Mouse (Mus musculus) hindbrain, embryonic 15.5 days (tissue): ENCODE results near the gene Dab1. TPM values are rescaled to one million over a fixed set of nuclear protein-coding genes. Genes with fewer than 3 reads are reported as not detected.

Experiments used
- ATAC-seq: fragments of 200-750 bp; cut with Nextera tagmentation; 2 replicates; pipeline ENCODE4 v1.8.0; 2017; ENCODE audit warnings: low read depth, moderate number of reproducible peaks, moderate TSS enrichment; ENCODE audit not compliant: low FRiP score
- H3K27ac ChIP-seq: fragments of 300-500 bp; sonication (generic); replicated peaks from 2 replicates; pipeline ENCODE4 v1.5.1; 2015; ENCODE audit warnings: mild to moderate bottlenecking, inconsistent platforms
- H3K27me3 ChIP-seq: fragments of 300-500 bp; sonication (generic); 2 replicates; pipeline ENCODE4 v1.6.1; 2015; ENCODE audit warnings: control low read depth, inconsistent platforms
- H3K36me3 ChIP-seq: fragments of 300-500 bp; sonication (generic); 2 replicates; pipeline ENCODE4 v1.6.1; 2015; ENCODE audit warnings: control low read depth, inconsistent platforms
- H3K4me1 ChIP-seq: fragments of 300-500 bp; sonication (generic); replicated peaks from 2 replicates; pipeline ENCODE4 v1.6.1; 2015; ENCODE audit warnings: control low read depth, inconsistent platforms
- H3K4me2 ChIP-seq: fragments of 300-500 bp; sonication (generic); 2 replicates; pipeline ENCODE4 v1.6.1; 2015; ENCODE audit warnings: moderate library complexity, mild to moderate bottlenecking, inconsistent platforms
- H3K4me3 ChIP-seq: fragments of 300-500 bp; sonication (generic); 2 replicates; pipeline ENCODE4 v1.5.1; 2015; ENCODE audit warnings: mild to moderate bottlenecking, inconsistent platforms
- H3K9ac ChIP-seq: fragments of 300-500 bp; sonication (generic); 2 replicates; pipeline ENCODE4 v1.6.1; 2015; ENCODE audit warnings: inconsistent platforms
- H3K9me3 ChIP-seq: fragments of 300-500 bp; sonication (generic); 2 replicates; pipeline ENCODE4 v1.6.1; 2016; ENCODE audit warnings: control low read depth, inconsistent platforms
- WGBS: fragments of 180-500 bp; shearing (Covaris S2); methylation state at CpG from one replicate; pipeline ENCODE4 v1.1.7; 2015; 5-methylcytosine and 5-hydroxymethylcytosine counted together
- polyA plus RNA-seq: library from polyadenylated mRNA; unstranded; fragments of >200 nt; fragmentation: Nextera tagmentation; extraction: Ambion mirVana; gene quantifications from 2 replicates; pipeline ENCODE4 v1.2.1, GENCODE M21; 2015

Dab1 gene
- polyA plus RNA-seq, 1 experiment from 2014 or later = 93.7 TPM

DNA sequence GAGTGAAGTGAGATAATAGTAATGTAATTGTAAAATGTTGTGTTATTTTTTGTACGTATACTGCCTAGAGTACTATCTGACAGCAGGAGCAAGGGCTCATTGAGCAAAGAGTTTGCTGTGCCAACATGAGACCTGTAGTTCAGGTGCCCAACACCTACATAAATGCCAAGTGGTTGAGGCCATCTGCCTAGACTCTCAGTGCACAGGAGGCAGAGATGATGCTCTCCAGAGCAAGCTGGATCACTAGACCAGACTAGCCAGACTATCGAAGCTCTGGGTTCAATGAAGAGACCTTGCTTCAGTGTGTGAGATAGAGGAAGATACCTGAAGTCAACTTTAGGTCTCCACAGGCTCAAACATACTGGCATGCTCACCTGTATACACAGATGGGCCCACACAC, 799.2 kb downstream of the Dab1 start:
- no peaks in the 10 kb centered on the region for H3K9me3 ChIP-seq
- no peak overlapping the region for H3K9ac ChIP-seq
- no peak overlapping the region for H3K4me3 ChIP-seq
- no peak overlapping the region for H3K4me2 ChIP-seq
- no peak for ATAC-seq
- WGBS = 87% methylated on average over 2 of the region's 2 CpGs
- H3K27ac ChIP-seq = no peak overlapping the region
- H3K27me3 ChIP-seq = no peaks in the 10 kb centered on the region
- H3K4me1 ChIP-seq = no peaks in the 10 kb centered on the region; the same call in 1 of the 2 replicates
- no peaks in the 10 kb centered on the region for H3K36me3 ChIP-seq

DNA sequence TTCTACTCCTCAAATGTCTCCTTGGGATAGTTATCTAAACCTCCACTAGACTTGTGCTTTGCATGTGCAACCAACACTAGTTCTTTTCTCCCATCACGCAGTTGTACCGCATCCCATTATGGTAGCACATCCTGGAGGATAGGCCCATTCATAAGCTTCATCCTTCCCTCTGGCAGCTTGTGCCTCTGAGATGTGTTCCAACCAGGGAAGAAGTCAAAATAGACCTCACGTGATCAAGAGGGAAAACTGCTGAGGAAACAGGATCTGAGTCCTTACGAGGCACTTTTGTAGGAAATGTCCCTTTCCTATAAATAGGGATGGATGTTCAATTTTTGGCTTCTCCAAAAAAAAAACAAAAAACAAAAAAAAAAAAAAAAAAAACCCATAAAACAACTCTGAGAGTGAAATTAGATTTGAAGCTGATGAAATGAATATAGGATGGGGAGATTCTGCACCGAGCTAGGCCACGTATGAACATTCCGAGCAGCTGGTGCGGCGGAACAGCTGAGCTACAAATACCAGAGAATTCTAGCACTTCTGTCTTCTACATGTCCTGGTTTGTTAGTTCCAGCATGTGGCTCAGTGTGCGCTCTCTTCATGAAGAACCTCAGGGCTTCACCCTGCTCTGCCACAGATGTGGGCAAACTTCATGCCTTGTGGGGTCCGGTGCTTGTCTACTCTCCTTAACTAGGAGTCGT, 802.0 kb downstream of the Dab1 start:
- no peak overlapping the region for H3K9ac ChIP-seq
- no peak overlapping the region for H3K4me2 ChIP-seq
- no peak for ATAC-seq
- H3K36me3 ChIP-seq = no peaks in the 10 kb centered on the region
- no peaks in the 10 kb centered on the region for H3K4me1 ChIP-seq
- H3K27ac ChIP-seq = no peak overlapping the region
- WGBS = 96% methylated on average over 12 of the region's 12 CpGs
- no peaks in the 10 kb centered on the region for H3K9me3 ChIP-seq
- H3K4me3 ChIP-seq = no peak overlapping the region
- H3K27me3 ChIP-seq = no peaks in the 10 kb centered on the region

DNA sequence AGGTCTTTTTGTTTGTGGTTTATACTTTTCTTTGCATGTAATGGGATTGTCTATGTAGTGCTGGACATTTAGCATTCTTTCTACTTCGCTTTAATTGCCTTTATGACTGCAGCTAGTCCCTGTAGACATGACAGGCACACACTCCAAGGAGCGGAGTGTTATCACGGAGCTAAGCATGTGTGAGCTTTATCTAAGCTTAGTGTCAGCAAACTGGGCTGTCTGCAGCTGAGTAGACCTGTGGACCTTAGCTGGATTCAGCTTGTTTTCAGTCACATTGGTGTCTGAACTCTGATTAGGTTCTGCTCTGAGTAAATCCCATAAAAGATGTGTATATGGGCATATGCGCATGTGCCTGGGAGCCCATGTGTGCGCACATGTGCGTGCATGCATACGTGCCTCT, 810.0 kb downstream of the Dab1 start:
- Histone ChIP-seq H3K9ac (no peak overlapping the region), H3K27me3 (no peaks in the 10 kb centered on the region), H3K9me3 (no peaks in the 10 kb centered on the region), H3K4me2 (no peak overlapping the region), H3K36me3 (no peaks in the 10 kb centered on the region), H3K4me1 (peaks cover 22% of the 10 kb centered on the region), H3K27ac (no peak overlapping the region), H3K4me3 (no peak overlapping the region)
- WGBS = 88% methylated on average over 7 of the region's 7 CpGs
- no peak for ATAC-seq

DNA sequence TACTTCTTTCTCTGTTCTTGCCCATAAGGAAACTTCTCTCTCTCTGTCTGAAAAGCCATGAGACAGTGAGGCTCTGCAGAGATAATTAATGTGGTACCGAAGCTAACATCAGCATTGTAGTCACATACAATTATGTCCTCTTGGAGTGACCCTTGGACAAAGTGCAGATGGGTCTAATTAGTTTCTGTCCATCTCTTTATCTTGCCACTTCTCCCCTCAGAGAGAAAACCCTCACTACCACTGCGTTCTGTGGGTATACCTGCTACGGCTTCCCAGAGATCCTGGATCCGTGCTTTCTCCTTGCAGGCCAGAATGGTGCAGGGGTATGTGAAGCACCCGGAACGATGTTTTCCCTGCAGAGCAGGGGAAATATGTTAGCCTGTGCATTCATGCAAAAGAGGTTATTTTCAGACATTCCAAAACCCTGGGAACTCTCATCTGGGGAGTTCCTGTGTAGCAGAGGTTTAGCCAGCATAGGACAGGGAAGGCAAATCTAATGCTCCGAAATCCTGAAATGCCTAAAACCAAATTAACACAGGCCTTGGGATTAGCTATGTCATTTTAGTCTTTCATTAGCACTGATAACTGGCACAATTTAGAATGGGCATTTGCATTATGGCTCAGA, 812.2 kb downstream of the Dab1 start:
- Histone ChIP-seq H3K27ac (peak overlapping the region; percentile 31; the same call in 1 of the 2 replicates), H3K4me3 (no peak overlapping the region), H3K9me3 (no peaks in the 10 kb centered on the region), H3K4me2 (no peak overlapping the region), H3K9ac (no peak overlapping the region), H3K27me3 (no peaks in the 10 kb centered on the region), H3K4me1 (peaks cover 22% of the 10 kb centered on the region), H3K36me3 (no peaks in the 10 kb centered on the region)
- 52% methylated on average over 7 of the region's 7 CpGs for WGBS
- no peak for ATAC-seq

DNA sequence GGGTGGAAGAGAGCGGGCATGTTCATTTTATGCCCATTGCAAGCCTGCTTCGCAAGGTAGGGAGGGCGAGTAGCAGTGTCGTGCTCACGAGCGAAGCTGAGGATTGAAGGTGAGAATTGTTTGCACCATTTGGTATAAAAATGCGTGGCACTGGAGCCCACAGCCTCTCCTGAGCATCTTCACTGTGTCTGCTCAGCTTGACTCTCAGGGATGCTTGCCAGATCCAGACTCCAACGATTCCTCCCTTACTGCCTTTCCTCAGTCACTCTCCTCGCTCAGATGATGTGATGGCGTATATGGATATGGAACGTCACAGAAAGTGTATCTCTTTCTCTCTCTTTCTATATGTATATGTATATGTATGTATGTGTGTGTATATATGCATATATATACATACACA, 813.0 kb downstream of the Dab1 start:
- no peak overlapping the region for H3K4me2 ChIP-seq
- H3K36me3 ChIP-seq = no peaks in the 10 kb centered on the region
- 0 out of 2 replicates have a peak overlapping the region, but pooled peaks have one; percentile 31 for H3K27ac ChIP-seq
- ATAC-seq = no peak
- WGBS = 79% methylated on average over 11 of the region's 11 CpGs
- H3K27me3 ChIP-seq = no peaks in the 10 kb centered on the region
- H3K9ac ChIP-seq = no peak overlapping the region
- no peak overlapping the region for H3K4me3 ChIP-seq
- peaks cover 22% of the 10 kb centered on the region for H3K4me1 ChIP-seq
- H3K9me3 ChIP-seq = no peaks in the 10 kb centered on the region

DNA sequence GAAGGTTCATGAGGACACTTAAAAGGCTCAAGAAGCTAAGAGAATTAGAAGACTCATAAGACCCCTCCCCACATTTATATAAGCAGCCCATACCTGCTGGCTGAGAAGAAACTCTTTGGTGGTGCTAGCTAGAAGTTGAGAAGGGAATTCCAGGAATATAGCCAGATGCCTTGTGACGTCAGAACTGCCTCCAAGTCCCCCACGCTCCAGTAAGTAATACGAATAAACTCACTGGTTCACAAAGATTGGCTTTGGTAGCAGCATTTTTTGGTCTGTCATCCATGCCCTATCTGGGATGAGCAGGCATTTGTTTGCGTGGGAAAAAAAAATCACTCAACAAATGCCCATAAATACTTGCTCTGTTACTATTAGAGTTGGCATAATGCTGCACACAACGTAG, 816.6 kb downstream of the Dab1 start:
- Histone ChIP-seq H3K9me3 (no peaks in the 10 kb centered on the region), H3K9ac (no peak overlapping the region), H3K4me1 (peaks cover 21% of the 10 kb centered on the region), H3K27ac (no peak overlapping the region), H3K4me2 (no peak overlapping the region), H3K36me3 (no peaks in the 10 kb centered on the region), H3K27me3 (no peaks in the 10 kb centered on the region), H3K4me3 (no peak overlapping the region)
- 80% methylated on average over 5 of the region's 5 CpGs for WGBS
- no peak for ATAC-seq

DNA sequence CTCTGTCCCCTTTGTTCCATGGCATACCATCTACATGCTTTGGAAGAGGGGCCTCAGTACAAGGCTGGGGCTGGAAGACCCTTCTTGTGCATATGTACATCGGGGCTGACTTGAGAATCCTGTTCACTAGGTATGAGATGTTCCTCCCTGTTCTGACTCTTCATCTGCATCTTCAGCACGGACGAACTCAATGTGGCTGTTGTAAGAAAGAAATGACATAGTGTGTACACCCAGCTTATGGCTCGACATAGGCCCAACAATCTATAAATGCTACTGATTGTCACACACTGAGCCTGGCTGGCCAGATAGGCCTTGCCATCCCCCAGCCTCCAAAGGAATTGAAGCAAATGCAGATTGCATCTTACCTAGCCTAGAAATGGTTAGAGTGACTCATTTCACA, 817.3 kb downstream of the Dab1 start:
- Histone ChIP-seq H3K27me3 (no peaks in the 10 kb centered on the region), H3K36me3 (no peaks in the 10 kb centered on the region), H3K4me1 (peaks cover 14% of the 10 kb centered on the region), H3K9me3 (no peaks in the 10 kb centered on the region), H3K27ac (no peak overlapping the region), H3K9ac (no peak overlapping the region), H3K4me3 (no peak overlapping the region), H3K4me2 (no peak overlapping the region)
- 92% methylated on average over 4 of the region's 4 CpGs for WGBS
- no peak for ATAC-seq

DNA sequence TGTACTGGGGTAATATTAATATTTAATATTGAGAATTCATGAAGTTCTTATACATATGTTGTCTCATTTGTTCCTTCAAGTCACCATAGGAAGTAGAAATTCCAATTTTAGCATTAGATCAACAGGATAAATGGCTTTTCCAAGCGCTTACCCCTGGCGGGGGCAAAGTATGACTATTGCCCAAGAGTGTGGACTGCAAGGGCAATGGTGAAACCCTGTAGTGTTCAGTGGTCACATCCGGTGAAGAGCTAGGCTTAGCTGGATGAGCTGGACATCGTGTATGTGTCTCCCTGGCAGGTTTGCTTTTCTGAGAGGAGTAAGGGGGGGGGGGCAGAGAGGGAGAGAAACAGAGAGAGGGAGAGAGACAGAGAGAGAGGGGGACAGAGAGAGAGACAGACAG, 819.6 kb downstream of the Dab1 start:
- Histone ChIP-seq H3K4me1 (peaks cover 15% of the 10 kb centered on the region), H3K4me2 (no peak overlapping the region), H3K9me3 (no peaks in the 10 kb centered on the region), H3K27ac (no peak overlapping the region), H3K4me3 (no peak overlapping the region), H3K9ac (no peak overlapping the region), H3K36me3 (no peaks in the 10 kb centered on the region), H3K27me3 (no peaks in the 10 kb centered on the region)
- ATAC-seq = no peak
- 92% methylated on average over 4 of the region's 4 CpGs for WGBS

DNA sequence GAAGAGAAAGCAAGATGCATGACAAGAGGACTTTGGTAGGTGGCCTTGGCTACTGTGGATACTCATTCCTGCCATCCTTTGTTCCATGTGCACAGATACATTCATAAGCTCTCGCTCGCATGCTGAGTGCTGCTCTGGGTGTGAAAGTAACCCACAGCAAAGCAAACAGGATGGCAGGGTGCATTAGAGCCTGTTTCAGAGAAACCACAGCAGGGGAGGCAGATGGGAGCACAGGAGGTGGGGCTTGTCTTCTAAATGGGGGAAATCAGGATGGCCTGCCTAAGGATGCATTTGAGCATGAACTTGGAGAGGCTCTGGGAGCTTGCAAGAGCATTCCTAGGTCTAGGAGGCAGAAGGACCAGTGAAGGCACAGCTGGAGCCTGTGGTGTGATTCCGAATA, 820.5 kb downstream of the Dab1 start:
- H3K9me3 ChIP-seq = no peaks in the 10 kb centered on the region
- no peaks in the 10 kb centered on the region for H3K36me3 ChIP-seq
- ATAC-seq = no peak
- WGBS = 70% methylated on average over 3 of the region's 3 CpGs
- H3K4me1 ChIP-seq = peaks cover 22% of the 10 kb centered on the region
- no peak overlapping the region for H3K27ac ChIP-seq
- H3K9ac ChIP-seq = no peak overlapping the region
- H3K27me3 ChIP-seq = no peaks in the 10 kb centered on the region
- H3K4me2 ChIP-seq = no peak overlapping the region
- no peak overlapping the region for H3K4me3 ChIP-seq

DNA sequence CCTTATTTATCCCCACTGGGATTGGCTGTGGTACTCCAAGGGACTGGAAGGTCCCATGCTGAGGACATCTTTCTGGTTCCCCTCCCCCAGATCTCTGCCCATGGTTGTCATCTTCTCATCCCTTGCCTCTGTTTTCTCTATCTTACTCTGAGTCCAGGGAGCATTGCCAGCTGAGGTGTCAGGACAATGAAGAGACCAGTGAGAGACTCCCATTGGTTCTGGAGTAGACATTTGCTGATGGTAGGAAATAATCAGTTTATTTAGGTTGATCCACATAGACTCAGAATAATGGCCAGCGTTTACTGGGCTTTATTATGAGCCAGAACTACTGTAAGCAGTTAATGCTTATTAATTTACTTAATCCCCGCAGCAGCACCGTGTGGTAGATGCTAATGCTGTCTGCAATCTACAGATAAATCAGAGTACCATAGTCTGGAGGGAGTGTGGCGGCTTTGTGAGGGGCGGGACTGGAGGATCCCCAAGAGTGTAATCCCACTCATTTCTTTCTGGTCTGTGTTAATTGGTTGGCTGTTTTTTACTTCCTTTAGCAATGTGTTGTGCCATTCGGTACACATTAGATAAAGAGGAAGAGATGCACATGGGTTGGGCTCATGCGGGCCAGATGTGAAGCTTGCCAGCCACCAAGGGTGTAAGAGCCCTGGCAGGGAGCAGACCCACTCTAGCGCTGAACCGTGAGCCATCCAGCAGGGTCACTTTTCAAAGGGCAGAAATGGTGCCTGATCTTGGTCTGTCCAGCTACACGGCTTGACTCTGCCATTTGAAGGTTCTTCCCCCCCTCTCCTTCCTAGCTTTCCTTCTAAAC, 824.0 kb downstream of the Dab1 start:
- ATAC-seq = no peak
- Histone ChIP-seq H3K27me3 (no peaks in the 10 kb centered on the region), H3K4me1 (peaks cover 29% of the 10 kb centered on the region), H3K4me3 (no peak overlapping the region), H3K36me3 (no peaks in the 10 kb centered on the region), H3K9me3 (no peaks in the 10 kb centered on the region), H3K9ac (no peak overlapping the region), H3K27ac (no peak overlapping the region), H3K4me2 (no peak overlapping the region)
- WGBS = 54% methylated on average over 10 of the region's 10 CpGs

DNA sequence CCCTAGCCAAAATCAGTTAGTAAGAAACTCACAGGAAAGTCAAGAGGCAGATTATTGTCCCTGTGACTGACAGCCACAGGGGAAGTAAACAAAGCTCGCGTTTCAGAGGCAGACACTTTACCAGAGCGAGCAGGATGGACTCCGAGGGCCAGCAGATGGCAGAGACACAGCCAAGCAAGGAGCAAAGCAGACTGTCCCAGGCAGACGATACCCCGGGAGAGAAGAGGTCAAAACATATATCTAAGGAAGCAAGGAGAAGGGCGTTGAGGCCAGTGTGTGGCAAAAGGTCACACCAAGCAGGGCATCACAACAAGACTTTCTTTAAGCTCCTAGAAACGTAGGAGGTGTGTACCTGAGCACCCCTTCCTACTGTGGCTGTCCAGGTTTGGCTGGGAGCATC, 824.6 kb downstream of the Dab1 start:
- Histone ChIP-seq H3K9ac (no peak overlapping the region), H3K9me3 (no peaks in the 10 kb centered on the region), H3K27me3 (no peaks in the 10 kb centered on the region), H3K27ac (no peak overlapping the region), H3K4me2 (no peak overlapping the region), H3K36me3 (no peaks in the 10 kb centered on the region), H3K4me3 (no peak overlapping the region), H3K4me1 (peaks cover 29% of the 10 kb centered on the region)
- 34% methylated on average over 8 of the region's 8 CpGs for WGBS
- ATAC-seq = no peak

DNA sequence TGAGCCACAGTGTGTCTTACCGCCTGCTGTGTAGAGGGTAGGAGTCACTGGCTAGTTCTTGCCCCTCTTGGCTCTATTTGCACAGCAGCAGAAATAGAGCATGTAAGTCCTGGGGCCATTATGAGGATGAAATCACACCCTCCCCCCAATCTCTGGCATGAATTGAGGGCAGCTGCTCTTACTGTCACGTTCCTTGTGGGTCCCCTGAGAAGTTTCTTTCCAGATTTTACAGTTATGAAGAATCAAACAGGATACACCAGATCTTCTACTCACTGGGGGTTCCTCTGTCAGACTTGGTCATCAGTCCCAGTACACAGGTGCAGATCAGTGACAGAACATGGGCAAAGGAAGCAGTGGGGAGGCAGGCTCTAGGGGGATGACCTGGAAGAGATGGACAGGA, 825.8 kb downstream of the Dab1 start:
- WGBS = 53% methylated on average over 2 of the region's 2 CpGs
- Histone ChIP-seq H3K27ac (no peak overlapping the region), H3K36me3 (no peaks in the 10 kb centered on the region), H3K9ac (no peak overlapping the region), H3K4me3 (no peak overlapping the region), H3K27me3 (no peaks in the 10 kb centered on the region), H3K4me1 (peaks cover 23% of the 10 kb centered on the region), H3K9me3 (no peaks in the 10 kb centered on the region), H3K4me2 (no peak overlapping the region)
- no peak for ATAC-seq
